Mouse (Mus musculus) heart, postnatal 0 days (tissue): ENCODE results near the gene Pard3.

Experiments used
- CTCF ChIP-seq: IDR thresholded peaks from 2 replicates; pipeline ENCODE4 v1.5.1; 2016; ENCODE audit warnings: antibody characterized with exemption, control low read depth, low read depth
- EP300 ChIP-seq: IDR thresholded peaks from 2 replicates; pipeline ENCODE4 v1.6.1; 2016; ENCODE audit warnings: antibody characterized with exemption, low read depth

GRCm38 (mm10) chr8:127192331-127192730, 128.6 kb downstream of the Pard3 start:
- no peak for TF ChIP-seq CTCF
- TF ChIP-seq EP300 = no peak
